Mouse (Mus musculus): ENCODE results near the gene Macrod1. TPM values are rescaled to one million over a fixed set of nuclear protein-coding genes. Genes with fewer than 3 reads are reported as not detected.
A peak's percentile ranks its signal among the peaks of the same experiment; 100 is the strongest.

Gene Macrod1
- total RNA-seq, 2 experiments from 2014 or later, result 240 to 280 TPM

- intact Hi-C loops (cut with DNase I), result no loop called here
- no peak for DNase-seq
These were observed 101.1 kb downstream of the Macrod1 start for GRCm38 (mm10) chr19:7157734-7158133.

- intact Hi-C loops (cut with DNase I), result no loop called here
- DNase-seq, result no peak
These were observed 103.7 kb downstream of the Macrod1 start for GRCm38 (mm10) chr19:7160151-7160906.

- intact Hi-C loops (cut with DNase I), result no loop called here
- no peak for DNase-seq
These were observed 104.5 kb downstream of the Macrod1 start for GRCm38 (mm10) chr19:7161064-7161463.

GRCm38 (mm10) chr19:7164238-7164637 lies 107.6 kb downstream of the Macrod1 start:
- DNase-seq, result peak in 1 of 2 experiments; percentile 28
- intact Hi-C loops (cut with DNase I), result no loop called here

GRCm38 (mm10) chr19:7164820-7165323 lies 108.3 kb downstream of the Macrod1 start:
- intact Hi-C loops (cut with DNase I), result no loop called here
- DNase-seq, result no peak

- intact Hi-C loops (cut with DNase I), result loop anchor here (2.0 kb wide), 1 partner anchor 99 kb away; no protein-coding TSS in a partner anchor
- no peak for DNase-seq
These were observed 109.0 kb downstream of the Macrod1 start for GRCm38 (mm10) chr19:7165509-7166199.

- intact Hi-C loops (cut with DNase I), result loop anchor here (2.0 kb wide), 1 partner anchor 99 kb away; no protein-coding TSS in a partner anchor
- no peak for DNase-seq
These were observed 109.6 kb downstream of the Macrod1 start for GRCm38 (mm10) chr19:7166200-7166711.

GRCm38 (mm10) chr19:7166767-7167166 lies 110.2 kb downstream of the Macrod1 start:
- intact Hi-C loops (cut with DNase I), result loop anchor here (2.0 kb wide), 1 partner anchor 100 kb away; no protein-coding TSS in a partner anchor
- no peak for DNase-seq

- no peak for DNase-seq
- intact Hi-C loops (cut with DNase I), result no loop called here
These were observed 111.8 kb downstream of the Macrod1 start for GRCm38 (mm10) chr19:7168423-7168822.

- no peak for DNase-seq
- intact Hi-C loops (cut with DNase I), result no loop called here
These were observed 114.3 kb downstream of the Macrod1 start for GRCm38 (mm10) chr19:7170916-7171315.

GRCm38 (mm10) chr19:7171447-7171846 lies 114.8 kb downstream of the Macrod1 start:
- intact Hi-C loops (cut with DNase I), result no loop called here
- no peak for DNase-seq

GRCm38 (mm10) chr19:7172051-7172866 lies 115.6 kb downstream of the Macrod1 start:
- intact Hi-C loops (cut with DNase I), result no loop called here
- DNase-seq, result no peak

GRCm38 (mm10) chr19:7176041-7176696 lies 119.6 kb downstream of the Macrod1 start:
- intact Hi-C loops (cut with DNase I), result no loop called here
- DNase-seq, result no peak

GRCm38 (mm10) chr19:7177804-7178511 lies 121.3 kb downstream of the Macrod1 start:
- intact Hi-C loops (cut with DNase I), result no loop called here
- DNase-seq, result no peak

GRCm38 (mm10) chr19:7178841-7179452 lies 122.3 kb downstream of the Macrod1 start:
- intact Hi-C loops (cut with DNase I), result no loop called here
- no peak for DNase-seq

GRCm38 (mm10) chr19:7180756-7181405 lies 124.3 kb downstream of the Macrod1 start:
- DNase-seq, result no peak
- intact Hi-C loops (cut with DNase I), result no loop called here

- no peak for DNase-seq
These were observed 124.9 kb downstream of the Macrod1 start for GRCm38 (mm10) chr19:7181496-7181895.

GRCm38 (mm10) chr19:7182273-7182949 lies 125.8 kb downstream of the Macrod1 start:
- intact Hi-C loops (cut with DNase I), result no loop called here

More at GRCm38 (mm10) chr19:7181496-7181895, 124.9 kb downstream of the Macrod1 start:
- intact Hi-C loops (cut with DNase I), result no loop called here

More at GRCm38 (mm10) chr19:7182273-7182949, 125.8 kb downstream of the Macrod1 start:
- DNase-seq, result no peak
